In genomic region chr2:171638931-171639330, GRCm38 (mm10) we compare ENCODE assay signal across 13 mouse cellular contexts.
"Had no signal": no experiment of that assay in that cellular context is flagged by ENCODE, and none has a peak within 500 bp of the region (broad histone marks: within the 10 kb centered on the region; RNA-seq: fewer than 3 reads in every experiment).

No protein-coding gene starts in this region.

- H3K9ac ChIP-seq: limb, embryonic 13.5 days; liver, embryonic 15.5 days had no signal

- H3K36me3 ChIP-seq: limb, embryonic 13.5 days; liver, embryonic 15.5 days had no signal

- DNase-seq: kidney, adult 2 months; kidney, postnatal 25 days; layer of hippocampus, postnatal 36 days; left cerebral cortex, postnatal 4 days; lung, adult 2 months; lung, postnatal 36 days; thymus, postnatal 25 days had no signal

- H3K4me1 ChIP-seq: liver, embryonic 15.5 days; megakaryocyte, embryonic 14.5 days had no signal

- H3K4me3 ChIP-seq: limb, embryonic 13.5 days; liver, embryonic 15.5 days; megakaryocyte, embryonic 14.5 days had no signal

- ATAC-seq: intestine, postnatal 0 days had no signal

- H3K27ac ChIP-seq: kidney, postnatal 0 days; limb, embryonic 13.5 days; liver, embryonic 15.5 days had no signal

- H3K27me3 ChIP-seq: liver, embryonic 15.5 days; megakaryocyte, embryonic 14.5 days had no signal

- H3K9me3 ChIP-seq: limb, embryonic 13.5 days; liver, embryonic 15.5 days had no signal

- H3K4me2 ChIP-seq: limb, embryonic 13.5 days; liver, embryonic 15.5 days; midbrain, embryonic 11.5 days had no signal
